Mouse (Mus musculus) ovary, adult 2 months (tissue): Measurements from ENCODE around the gene Olfr1351. TPM values are rescaled to one million over a fixed set of nuclear protein-coding genes. Genes with fewer than 3 reads are reported as not detected.

Experiments used
- polyA plus RNA-seq: library from polyadenylated mRNA; depleted of rRNA; stranded (reverse); fragments of >200 nt; gene quantifications from 2 replicates; pipeline ENCODE4 v1.2.3, GENCODE M21; 2012; rRNA removed

Olfr1351 gene
- polyA plus RNA-seq, result not detected in 2 replicates

DNA sequence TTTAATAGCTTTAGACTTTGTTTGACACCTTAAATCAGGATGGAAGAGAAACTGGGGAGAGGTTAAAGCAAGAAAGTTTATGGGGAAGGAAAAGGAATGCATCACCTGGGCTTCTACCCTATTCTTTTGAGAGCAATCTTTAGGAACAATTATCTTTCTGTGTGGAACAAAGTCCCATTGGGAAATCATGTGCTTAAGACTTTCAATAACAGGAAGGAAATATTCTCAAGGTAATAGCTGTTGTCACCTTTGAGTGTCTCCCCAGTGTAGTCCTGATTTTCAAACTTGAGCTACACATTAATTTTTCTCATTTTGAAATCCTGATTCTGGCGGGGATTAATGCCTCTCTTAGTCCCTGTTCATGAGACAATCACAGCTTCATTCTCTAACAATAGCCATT is at the start of gene Olfr1351:
Olfr1351 (plus strand) TSS at position 301 of the 400 bp plus-strand sequence.

GRCm38 (mm10) chr10:78963009-78963408 is 49.3 kb upstream of the Olfr1351 start, which contains the start of gene Olfr1353:
Gene Olfr1353 (plus strand): TSS chr10:78963309.

DNA sequence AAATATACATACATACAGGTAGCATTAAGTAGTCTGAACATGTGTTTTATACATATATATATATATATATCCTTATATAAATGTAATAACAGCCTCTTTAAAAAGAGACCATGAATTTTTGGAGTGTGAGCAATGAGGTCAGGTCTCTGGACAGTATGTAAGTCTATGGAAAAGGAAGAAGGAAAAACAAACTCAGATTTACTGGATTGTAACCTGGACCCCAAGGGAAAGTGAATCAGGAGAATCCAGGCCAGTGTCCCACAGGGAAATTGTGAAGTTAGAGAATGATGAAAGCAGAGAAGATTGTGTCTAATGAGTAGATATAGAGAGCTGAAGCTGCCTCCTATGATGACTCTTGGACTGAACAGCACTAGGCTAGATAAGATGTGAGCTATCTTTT is 31.5 kb upstream of the Olfr1351 start, which contains the start of gene Olfr1352:
Olfr1352 (plus strand) TSS at position 301 of the 400 bp plus-strand sequence.

DNA sequence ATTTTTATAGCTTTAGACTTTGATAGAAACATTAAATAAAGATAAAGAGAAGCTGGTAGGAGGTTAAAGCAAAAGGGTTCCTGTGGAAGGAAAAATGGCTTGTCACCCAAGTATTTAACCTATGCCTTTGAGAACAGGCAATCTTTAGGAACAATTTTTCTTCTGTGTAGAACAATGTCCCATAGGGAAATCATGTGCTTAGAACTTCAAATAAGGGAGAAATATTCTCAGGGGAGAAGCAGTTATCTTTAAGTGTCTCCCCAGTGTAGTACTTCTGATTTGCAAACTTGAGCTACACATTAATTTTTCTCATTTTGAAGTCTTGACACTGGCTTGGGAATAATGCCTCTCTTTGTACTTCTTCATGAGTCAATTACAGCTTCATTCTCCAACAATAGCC is 16.2 kb downstream of the Olfr1351 start, which contains the start of gene Olfr57:
Olfr57 (plus strand) TSS at position 301 of the 400 bp plus-strand sequence.

Other genes starting within 250 kb of the Olfr1351 start
- gene Slc1a6, start 232.0 kb upstream of the Olfr1351 start, polyA plus RNA-seq, result 6.0 and 6.4 TPM in 2 replicates
- gene Olfr1356, start 160.3 kb upstream of the Olfr1351 start, polyA plus RNA-seq, result not detected in 2 replicates
- gene Olfr1355, start 136.9 kb upstream of the Olfr1351 start, polyA plus RNA-seq, result not detected in 2 replicates
- not detected in 2 replicates for gene Olfr1354, start 99.3 kb upstream of the Olfr1351 start, polyA plus RNA-seq
- gene Olfr8, start 61.8 kb upstream of the Olfr1351 start, polyA plus RNA-seq, result not detected in 2 replicates
- gene Olfr1353, start 49.2 kb upstream of the Olfr1351 start, polyA plus RNA-seq, result not detected in 2 replicates
- gene Olfr1352, start 31.4 kb upstream of the Olfr1351 start, polyA plus RNA-seq, result not detected in 2 replicates
- not detected in 2 replicates for gene Olfr57, start 16.3 kb downstream of the Olfr1351 start, polyA plus RNA-seq
- 1.9 and 2.4 TPM in 2 replicates for gene 2610008E11Rik, start 85.1 kb downstream of the Olfr1351 start, polyA plus RNA-seq
- not detected in 2 replicates for gene Vmn2r80, start 136.3 kb downstream of the Olfr1351 start, polyA plus RNA-seq
- not detected in 2 replicates for gene Vmn2r81, start 235.2 kb downstream of the Olfr1351 start, polyA plus RNA-seq